Mouse (Mus musculus): ENCODE measurements around the gene Sh2d5.

Gene Sh2d5

DNA sequence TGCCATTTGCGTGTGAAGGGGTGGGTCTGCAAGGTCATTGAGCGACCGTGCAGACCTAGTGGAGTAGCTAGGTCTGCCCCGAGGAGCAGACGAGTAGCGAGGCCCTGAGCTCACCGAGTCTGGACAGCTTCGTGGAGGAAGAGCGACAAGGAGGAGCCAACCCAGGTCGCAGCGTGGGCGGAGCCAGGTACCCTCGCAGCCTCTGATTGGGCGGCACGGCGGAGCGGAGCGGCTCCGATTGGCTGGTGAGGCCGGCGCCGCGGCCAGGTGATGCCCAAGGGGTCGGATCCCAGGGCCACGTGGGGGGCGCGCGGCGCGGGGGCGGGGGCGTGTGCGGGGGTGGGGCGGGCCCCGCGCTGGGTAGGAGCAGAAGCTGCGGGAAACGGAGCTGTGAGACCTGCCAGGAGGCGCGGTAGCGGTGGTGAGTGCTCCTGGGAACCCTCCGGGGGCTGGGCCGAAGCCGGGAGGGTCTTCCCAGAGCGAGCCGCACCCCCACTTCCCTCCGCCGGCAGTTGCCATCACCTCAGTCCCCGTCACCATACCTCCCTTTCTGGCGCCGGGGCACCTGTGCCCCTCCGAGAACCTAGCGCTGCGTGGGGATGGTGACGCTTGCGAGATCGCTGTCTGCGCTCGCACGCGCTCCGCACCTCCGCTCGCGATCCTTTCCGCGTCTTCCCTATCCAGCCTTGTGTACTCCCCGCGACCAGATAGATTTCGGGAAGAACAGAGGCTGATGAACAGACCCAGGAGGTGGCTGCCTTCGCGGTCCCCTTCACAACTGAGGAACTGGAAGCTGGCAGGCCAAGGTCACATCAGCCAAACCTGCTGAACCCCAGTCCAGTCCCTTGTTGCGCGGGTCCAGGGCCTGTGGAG, at the start of gene Sh2d5, which contains the start of gene Kif17:
Gene Sh2d5, plus strand, starts transcription at position 316 of the 873 bp plus-strand sequence.
Gene Kif17, plus strand, starts transcription at position 348 of the 873 bp plus-strand sequence.
- peak; percentile 83 to 87 for DNase-seq (ENCODE audit: low spot score in 2 of 2)

DNA sequence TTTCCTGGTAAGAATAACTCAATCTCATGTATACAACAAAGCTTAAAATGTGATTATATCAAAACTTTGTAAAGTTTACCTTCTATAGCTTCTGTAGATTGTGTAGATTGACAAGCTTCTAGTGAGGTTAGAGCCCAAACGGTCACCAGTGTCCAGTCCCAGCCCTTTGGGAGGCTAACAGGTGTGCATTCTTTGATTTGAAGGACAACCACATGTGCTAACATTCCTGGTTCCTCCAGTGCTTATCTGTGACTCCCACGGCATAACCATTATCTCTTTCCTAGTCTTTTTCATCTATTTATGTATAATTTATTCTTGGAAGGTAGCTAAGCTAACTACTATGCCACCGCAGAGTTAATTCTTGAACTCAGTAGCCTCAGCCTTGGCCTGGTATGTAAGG, 49.4 kb upstream of the Sh2d5 start:
- DNase-seq (ENCODE audit: low spot score in 2 of 2): no peak

DNA sequence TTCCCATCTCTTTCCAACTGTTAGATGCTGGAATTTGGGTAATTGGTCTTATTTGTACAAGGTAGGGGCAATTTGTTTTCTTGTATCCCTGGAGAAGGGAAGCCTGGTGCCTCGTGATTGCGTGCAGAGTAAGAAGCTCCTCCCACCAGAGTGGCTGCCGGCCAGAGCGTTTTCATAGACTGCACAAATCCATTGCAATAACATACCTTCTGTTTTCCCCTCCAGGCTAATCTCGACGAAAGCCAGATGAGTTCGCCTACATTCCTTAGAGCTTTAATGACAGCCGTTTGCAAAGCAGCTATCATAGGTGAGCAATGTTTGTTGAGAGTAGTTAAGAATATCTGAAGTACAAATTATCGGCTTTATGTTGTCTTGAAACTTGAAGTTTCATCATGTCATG, 48.5 kb upstream of the Sh2d5 start:
- DNase-seq (ENCODE audit: low spot score in 2 of 2): no peak

DNA sequence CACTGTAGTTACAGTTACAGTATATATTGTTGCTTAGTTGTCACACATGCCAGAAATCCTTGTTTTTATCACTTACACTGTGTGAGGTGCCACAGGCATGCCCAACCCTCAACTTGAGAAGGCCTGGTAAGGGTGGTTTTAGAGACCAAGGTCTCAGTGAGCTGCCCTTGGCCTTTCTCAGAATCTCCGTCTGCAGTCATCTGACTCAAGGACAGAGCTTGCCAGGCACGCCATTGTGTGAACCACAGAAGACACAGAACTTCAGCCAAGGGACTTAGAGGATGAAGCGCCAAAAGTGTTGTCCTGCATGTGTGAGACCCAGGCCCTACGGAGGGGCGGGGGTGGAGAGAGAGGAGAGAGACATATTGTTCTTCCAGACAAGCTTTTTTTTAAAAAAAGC, 40.1 kb upstream of the Sh2d5 start:
- DNase-seq (ENCODE audit: low spot score in 2 of 2): no peak

DNA sequence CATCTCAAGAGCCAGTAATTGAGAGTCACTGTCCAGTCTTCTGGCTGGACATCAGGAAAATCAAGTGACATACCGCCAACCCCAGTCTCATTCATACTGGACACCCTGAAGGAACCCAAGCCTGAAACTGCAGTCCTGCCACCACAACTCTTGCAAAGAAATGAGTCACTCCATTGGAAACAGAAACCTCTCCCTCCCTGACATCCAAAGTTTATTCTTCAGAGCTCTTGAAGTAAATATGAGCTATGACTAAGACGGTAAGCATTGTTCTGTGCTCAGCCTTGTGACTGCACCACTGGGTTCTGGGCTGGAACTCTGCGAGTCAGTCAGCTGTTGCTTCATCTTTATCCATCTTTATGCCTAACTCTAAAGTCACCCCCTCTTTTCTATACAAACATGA, 36.3 kb upstream of the Sh2d5 start:
- DNase-seq (ENCODE audit: low spot score in 2 of 2): no peak

DNA sequence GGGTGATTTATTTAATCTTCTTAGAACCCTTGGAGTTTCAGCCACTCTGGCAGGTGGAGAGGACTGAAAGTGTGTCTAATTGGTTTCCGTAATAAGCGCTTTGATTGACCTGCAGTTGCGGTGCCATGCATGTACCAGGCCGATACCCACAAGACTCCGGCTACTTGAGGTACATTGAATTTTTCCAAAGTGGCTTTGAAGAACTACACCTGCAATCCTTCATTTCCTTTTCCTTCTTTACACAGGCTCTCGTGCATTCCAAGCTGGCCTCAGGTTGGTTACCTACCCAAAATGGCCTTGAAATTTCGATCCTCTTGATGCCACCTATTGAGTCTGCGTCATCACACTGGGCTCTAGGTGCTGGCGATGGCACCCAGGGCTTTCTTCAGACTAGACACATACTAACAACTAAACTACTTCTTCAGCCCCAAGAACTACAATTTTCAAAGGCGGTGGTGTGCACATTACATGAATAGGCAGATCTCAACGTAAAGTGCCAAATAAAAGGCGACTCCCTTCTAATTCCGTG, 34.5 kb upstream of the Sh2d5 start:
- DNase-seq (ENCODE audit: low spot score in 2 of 2): no peak

DNA sequence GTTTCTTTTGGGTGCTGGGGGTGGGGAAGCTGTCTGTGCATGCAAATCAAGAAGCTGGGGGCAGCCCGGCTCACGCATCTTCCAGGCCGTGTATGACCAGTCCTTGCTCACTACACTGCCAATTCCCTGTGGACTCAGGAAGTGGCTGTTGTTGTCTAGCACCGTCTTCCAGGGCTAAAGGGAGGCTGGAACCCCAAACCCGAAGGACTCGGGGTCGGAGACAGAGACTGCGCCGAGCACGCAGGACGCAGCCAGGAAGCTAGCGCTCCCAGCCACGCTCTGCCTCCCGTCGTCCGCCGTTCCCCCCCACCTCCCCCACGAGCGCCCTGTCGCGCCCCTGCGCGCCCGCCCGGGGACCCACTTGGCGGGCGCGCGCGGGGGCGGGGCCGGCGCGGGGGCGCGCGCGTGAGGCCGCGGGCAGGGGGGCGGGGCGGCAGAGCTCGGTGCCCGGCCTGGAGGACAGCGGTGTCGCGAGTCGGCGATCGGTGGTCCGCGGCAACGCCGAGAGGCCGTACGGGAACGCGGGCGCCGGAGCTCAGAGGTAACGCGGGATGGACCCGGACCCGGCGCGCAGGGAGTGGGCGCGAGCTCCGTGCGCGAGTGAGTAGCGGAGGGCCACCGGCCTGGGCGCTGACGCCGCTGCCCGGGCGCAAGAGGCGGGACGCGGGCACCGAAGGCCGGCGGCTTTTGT, 33.9 kb upstream of the Sh2d5 start, which contains the start of gene Hp1bp3:
Gene Hp1bp3, plus strand, starts transcription at position 97 of the 691 bp plus-strand sequence.
- peak; percentile 68 to 79 for DNase-seq (ENCODE audit: low spot score in 2 of 2)

DNA sequence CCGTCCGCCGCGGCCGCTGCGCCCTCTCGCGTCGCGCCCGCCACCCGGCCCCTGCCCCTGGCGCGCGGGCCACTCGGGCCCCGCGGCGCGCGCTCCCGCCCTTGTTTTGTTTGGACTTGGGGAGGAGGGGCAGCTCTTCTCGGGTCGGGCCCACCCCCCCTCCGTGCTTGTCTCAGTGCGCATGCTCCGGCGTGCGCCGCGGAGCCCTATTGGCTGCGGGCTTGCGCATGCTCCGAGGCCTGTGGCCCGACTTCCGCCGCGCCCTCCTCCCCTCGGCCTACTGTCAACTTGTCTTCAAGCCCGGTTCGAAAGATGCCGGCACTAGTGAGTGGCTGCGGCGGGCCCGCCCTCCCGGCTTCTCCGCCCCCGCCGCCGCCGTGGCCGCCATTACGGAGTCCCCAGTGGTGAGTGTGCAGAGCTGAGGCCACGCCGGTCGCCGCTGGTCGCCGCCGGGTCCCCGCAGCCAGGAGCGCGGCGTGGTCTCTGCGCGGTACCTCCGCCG, 33.3 kb upstream of the Sh2d5 start:
- peak; percentile 97 to 98 for DNase-seq (ENCODE audit: low spot score in 2 of 2)

DNA sequence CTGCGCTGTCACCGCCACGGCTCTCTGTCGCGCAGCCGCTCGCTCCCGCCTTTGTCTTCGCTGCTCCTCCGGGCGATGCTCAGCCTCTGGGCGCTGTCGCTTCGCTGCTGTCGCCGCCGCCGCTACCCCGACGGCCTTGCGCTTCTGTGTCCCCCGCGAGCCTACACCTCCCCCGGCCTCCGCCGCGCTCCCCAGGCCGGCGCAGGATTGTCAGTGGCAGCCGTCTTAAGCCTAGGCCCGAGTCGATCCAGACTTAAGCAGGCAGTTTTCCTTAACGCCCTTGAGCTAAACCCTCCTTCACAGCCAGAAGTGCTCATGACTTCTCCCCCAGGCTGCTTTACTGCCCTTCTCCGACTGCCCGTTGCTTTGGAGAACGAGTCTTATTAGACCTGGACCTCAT, 32.8 kb upstream of the Sh2d5 start:
- DNase-seq (ENCODE audit: low spot score in 2 of 2): no peak

DNA sequence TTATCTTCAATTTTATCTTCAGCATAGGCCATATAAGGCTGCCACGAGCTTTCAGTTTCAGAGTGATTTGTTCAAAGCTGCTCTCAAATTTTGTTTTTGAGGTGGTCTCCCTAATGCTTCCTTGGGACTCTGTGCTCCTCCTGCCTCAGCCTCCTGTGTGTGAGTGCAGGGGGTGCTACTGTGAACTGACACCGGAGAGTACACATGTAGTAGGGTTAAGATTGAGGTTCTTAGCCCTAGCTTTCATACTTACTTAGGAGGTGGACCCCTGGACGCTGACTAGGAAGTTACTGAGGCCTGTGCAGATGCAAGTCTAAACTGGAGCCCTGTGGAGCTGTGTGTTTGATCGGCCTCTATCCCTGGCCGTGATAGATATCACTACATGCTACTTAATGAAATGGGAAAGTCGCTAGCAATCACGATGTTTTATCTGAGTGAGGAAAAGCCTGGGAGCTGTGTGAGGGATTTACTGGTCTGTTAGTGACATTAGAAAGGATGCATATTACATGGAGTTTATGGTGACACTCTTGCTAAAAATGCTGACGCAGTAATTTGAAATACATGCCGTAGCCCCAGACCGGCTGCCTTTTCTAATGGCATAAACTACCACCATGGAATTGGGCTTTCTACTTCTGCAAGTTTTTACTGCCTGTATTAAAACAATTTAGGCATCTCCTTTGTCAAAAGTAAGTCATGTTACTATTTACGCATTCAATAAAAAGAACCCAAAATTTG, 32.1 kb upstream of the Sh2d5 start:
- DNase-seq (ENCODE audit: low spot score in 2 of 2): no peak

DNA sequence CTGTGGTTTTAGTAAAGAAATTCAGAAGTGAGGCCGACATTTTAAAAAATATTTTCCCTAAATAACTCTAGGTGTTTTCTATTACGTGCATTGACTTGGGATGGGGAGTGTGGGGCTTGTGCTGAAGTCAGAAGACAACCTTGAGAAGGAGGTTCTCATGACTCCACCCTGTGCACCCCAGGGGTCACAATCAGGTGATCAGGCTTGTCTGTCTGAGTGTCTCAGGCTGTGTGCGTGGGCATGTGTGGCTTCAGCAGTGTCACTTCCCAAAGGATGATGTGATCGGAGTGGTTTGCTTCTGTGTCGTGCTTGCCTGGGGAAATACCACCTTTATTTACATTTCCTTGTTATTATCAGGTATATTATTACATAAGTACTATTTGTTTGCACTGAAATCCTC, 30.9 kb upstream of the Sh2d5 start:
- no peak for DNase-seq (ENCODE audit: low spot score in 2 of 2)

DNA sequence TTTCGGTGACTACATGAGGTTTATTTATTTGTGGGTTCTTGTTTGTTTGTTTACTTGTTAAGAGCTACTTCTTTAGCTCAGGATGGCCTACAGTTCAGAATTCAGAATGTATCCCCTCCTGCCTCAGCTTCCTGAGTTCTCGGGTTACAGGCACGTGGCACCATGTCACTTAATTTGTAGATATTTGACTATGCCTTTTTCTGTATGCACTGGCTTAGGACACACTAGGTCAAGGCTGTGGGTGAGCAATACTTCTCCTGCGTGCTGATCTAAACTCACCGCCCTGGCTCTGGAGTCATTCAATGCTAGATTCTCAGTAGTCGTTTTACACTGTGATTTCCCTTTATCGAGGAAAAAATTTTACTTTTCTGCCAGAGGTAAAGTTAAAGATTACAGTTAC, 29.4 kb upstream of the Sh2d5 start:
- no peak for DNase-seq (ENCODE audit: low spot score in 2 of 2)

DNA sequence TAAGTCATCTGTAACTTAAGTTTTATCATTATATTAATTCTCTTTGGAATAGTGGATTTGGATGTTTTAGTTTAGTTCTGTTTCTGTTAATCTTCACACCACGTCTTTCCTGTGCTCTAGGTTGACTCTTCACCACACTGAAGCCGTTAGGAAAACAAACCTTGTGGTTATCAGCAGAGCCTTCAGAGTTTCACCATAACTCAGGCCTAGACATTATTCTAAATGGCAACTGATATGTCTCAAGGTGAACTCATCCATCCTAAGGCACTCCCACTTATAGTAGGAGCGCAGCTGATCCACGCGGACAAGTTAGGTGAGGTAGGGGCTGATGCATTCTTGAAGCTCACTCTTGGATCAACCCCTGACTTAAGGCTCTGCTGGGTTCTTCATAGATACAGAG, 28.8 kb upstream of the Sh2d5 start:
- no peak for DNase-seq (ENCODE audit: low spot score in 2 of 2)

DNA sequence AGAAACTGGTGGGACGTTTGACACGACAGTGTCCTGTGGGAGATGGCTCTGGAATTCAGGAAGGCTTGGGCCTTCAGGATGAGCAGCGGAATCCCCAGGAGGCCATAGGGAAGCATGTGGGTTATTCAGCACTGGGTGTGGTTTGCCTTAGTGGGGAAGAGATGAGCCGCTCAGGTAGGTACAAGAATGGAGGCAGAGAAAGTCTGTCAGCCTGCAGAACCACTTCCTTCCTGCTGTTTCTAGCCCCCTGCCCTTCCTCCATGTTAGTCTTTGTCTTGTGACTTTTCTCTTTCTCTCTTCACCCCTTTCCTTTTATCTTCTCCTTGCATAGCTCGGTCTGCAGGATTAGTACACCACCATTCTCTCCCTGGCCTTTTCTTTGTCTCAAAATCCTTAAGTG, 27.8 kb upstream of the Sh2d5 start:
- DNase-seq (ENCODE audit: low spot score in 2 of 2): no peak

DNA sequence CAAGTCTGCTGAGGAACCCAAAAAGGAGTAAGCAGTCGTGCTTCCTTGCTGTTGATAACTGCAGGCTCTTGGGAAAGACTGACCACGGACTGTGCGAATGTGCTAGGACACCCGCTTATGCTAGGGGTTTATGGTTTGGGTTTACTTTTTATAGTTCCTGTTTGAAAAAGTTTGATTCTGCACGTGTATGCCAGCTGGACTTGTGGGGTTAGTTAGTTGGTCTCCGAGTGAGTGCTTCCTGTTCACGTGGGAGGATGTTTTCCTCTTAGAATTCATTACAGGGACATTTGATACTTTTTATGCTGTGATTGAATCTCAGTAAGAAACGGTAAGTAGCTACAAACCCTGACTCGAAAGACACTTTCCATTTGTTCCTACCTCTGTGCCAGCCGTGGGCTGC, 26.6 kb upstream of the Sh2d5 start:
- no peak for DNase-seq (ENCODE audit: low spot score in 2 of 2)

DNA sequence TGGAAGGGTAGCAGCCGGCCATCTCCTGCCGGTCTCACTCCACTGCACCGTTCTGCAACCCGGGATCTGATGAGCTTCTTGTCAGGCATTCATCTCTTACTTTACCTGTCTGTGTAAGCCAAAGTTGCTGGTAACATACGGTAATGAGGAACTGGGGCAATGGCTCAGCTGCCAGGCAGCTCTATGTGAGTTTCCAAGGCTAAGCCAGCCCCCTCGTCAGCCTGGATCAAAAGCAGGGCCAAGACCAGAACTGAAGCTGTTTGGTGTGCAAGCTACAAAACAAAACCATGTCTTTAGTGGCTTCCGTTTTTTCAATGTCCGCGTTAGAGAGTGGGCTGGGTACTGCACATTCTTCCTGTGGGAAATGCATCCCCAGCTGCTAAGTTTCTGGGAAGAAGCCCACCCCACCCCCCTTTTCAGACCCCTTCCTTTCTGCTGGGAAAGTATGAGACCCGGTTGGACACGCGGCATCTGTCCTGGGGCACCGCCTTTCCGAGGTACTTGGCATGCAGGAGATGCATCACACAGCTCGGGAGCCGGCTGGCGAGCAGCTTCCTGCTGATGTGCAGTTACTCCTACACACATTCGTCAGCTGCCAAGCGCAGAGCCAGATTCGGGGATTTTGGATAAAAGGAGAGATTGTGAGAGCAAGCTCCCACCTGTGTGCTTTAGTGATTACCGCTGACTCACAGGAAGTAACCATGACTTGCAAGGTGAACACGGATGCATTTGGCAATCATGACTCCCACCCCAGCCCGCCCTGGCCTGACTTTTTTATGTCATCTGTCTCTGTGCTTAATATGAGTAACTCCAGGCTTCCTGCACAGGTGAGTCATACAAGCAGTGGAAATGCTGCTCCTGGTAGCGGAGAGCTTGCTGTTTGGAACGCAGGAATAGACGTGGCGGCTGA, 3.2 kb upstream of the Sh2d5 start:
- peak; percentile 48 to 71 for DNase-seq (ENCODE audit: low spot score in 2 of 2)

DNA sequence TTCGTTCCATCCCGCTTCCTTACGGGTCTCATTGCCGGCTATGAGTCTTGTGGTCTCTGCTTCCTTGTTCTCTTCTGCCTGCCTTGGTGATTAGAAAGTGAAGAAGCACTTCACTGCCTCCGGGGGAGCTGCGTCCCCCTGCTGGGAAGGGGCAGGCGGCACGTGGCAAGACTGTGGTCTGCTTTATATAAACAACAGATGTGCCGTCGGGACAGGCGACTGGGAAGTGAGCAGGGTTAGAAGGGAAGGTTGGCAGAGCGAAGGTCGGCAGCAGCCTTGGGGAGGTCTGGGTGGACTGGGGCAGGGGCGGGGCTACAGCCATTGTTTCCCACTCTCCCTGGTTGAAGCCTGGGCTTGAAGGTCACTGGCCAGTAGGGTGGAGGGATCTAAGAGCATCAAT, 1.6 kb downstream of the Sh2d5 start:
- no peak for DNase-seq (ENCODE audit: low spot score in 2 of 2)

DNA sequence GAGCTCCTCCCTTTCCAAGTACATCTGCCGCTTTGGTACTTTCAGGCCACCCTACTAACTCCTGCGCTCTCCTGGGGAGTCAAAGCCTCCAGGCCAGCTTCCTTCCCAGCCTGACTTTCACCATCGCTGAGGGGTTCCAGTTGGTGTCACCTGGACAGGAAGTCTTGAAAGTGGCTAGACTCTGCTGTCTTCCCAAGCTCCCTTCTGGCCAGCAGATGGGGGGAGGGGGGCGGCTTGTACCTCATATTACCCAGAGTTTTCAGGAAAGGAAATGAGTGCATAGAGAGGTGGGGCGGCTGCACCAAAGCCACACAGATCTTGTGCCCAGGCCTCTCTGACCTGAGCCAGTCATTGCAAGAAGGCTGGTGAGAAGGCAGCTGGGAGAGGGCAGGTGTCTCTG, 2.0 kb downstream of the Sh2d5 start:
- DNase-seq (ENCODE audit: low spot score in 2 of 2): no peak

DNA sequence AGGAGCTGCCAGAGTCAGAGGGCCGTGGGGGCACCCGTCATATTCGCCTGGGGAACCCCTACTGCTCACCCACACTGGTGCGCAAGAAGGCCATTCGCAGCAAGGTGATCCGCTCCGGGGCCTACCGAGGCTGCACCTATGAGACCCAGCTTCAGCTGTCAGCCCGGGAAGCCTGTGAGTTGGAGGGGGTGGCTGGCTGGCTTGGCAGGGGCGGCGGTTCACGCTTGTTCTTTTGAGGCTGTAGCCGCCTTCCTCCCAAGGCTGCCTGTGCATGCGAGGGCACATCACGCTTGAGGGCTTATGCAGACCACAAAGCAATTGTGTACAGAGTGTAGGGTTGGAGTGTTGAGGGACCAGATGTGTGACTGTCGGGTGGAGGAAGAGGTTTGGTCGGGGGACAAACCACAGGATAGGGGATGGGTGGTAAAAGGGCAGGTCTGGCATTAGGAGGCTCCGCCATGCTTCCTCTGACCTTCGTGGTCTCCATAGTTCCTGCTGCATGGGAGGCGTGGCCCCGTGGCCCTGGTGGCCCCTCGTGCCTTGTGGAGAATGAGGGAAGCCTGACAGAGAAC, 7.0 kb downstream of the Sh2d5 start:
- DNase-seq (ENCODE audit: low spot score in 2 of 2): peak in 1 of 2 experiments; percentile 5

DNA sequence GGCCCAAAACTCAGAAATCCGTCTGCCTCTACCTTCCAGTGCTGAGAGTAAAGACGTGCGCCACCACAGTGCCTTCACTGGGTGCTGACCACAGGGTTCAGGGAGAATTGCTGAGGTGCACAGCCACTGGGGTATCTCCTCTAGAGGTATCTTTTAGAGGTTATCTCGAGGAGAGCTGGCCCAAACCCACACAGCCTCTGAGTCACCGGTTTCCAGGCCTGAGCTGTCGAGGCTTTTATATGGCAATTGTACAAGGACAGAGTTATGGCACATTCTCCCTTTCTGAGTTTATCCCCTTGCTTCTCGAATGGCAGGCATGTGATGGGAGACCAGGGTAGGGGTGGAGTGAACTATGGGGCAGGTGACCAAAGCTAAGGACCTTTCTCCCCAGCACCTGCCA, 8.5 kb downstream of the Sh2d5 start:
- DNase-seq (ENCODE audit: low spot score in 2 of 2): no peak
